Mouse (Mus musculus): ENCODE data around the gene Brca1.
"Not testable (repeated sequence)": the region's sequence is repeated elsewhere in the genome, so short reads cannot be mapped to it uniquely, and the experiment has no call there.

Brca1 gene

GRCm38 (mm10) chr11:101468731-101469130 is 83.0 kb downstream of the Brca1 start:
- DNase-seq, result peak in 1 of 2 experiments; percentile 46

- no peak for DNase-seq
These were observed 83.5 kb downstream of the Brca1 start for GRCm38 (mm10) chr11:101468263-101468688.

DNA sequence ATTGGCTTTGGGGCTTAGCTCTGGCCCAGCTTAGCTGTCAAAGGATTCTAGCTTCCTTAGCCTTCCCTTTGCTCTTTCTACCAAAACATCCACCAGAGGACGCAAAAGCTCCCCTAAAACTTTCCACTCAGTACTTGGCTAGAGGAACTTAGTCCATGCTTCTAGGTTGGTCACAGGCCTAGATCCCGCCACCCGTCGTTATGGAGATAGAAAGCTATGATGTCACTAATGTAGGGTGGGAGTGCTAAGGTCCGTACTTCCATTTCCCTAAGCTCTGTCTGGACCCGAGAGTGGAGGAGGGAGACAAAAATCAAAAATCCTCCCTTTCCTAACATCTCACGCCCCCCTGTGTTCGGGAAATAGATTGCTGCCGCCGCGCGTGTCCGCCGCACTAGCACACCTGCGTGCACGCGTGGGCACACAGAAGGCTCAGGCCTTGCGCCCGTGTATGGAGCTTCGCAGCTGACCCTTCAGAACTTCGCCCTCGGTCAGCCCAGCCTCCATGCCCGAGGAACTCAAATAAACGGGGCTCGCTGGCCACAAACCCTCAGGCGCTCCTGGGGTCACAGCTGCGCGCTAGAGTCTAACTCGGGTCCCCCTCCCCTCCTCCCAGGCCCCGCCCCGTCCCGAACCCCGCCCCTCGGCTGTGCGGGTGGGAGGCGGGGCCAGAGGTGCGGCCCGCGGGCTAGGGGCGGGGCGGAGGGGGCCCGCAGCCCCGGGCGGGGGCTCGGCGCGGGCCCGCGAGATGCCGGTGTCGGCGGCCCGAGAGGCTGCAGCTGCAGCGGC is 84.1 kb downstream of the Brca1 start:
- DNase-seq, result peak; percentile 89 to 93

DNA sequence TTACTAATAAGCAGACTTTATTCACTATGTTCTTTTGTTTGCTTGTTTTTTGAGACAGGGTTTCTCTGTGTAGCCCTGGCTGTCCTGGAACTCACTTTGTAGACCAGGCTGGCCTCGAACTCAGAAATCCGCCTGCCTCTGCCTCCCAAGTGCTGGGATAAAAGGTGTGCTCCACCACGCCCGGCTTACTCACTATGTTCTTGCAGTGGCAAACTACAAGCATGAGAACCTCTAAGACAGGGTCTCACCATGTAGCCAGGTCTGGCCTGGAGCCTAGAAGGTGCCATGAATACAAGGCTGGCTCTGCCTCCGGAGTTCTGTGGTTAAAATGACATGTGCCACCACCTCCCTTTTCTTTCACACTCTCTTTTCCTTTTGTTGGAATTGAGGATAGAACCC is 85.2 kb downstream of the Brca1 start:
- not testable (repeated sequence) for DNase-seq

DNA sequence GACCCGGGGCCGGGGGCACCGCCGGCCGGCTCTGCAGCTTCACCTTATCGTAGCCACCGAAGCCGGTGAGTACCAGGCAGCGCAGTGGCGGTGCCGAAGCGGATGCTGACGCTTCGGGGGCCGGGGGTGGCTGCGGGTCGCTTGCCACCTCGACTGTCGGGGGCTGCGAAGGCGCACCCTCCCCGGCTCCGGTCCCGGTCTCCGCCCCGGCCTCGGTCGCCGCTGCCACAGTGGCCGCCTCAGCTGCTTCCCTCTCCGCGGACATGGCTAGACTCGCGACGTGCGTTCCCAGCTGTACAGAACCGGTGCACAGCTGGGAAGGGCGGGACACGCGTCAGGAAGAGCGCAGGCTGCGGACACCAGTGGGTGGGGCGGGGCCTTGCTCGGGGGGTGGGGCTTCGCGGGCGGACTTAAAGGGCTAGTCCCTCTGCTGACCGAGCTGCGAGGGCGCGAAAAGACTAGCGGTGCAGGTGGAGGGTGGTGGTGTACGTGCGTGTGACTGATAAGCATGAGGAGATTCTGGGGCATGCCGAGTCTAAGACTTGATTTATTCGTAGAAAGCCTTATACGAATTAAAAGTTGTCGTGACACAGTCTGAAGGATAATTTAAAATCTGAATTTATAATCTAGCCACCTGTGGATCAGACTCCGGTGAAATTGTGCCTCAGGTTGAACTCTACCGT is 85.7 kb downstream of the Brca1 start, which contains the start of gene Vat1:
TSS of gene Vat1 (minus strand) at position 362 of the 683 bp plus-strand sequence.
- DNase-seq, result peak; percentile 89 to 91

DNA sequence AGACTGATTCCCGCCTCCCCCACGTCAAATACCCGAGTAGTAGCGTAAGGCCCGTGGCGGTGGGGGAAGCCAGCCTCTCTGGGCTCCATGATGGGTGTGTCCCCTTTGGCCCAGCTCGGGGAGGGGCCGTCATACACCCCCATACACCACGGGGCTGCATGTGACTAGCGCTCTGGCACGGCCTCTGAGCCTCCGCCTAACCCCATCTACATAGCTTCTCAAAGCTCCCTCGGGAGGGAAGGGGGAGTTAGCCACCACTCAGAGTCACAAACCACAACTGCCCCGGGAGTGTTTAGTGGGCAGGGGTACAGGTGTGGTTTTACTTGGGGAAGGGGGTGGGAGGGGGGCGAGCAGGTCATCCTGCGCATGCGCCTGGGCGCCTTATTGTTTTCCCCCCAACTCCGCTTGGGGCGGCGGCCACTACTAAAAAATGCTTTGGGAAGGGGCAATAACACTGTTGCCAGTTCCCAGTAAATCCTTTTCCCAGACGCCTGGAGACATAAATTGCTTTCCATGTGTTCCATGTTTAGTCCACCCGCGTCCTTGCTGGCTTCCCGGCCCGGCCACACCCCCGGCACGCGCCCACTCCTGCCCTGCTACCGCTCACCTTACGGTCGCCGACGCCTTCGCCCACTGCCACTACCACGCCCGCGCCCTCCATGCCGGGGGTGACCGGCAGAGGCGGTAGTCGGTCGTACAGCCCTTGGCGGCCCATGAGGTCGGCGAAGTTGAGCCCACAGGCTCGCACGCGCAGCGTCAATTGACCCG is 86.5 kb downstream of the Brca1 start:
- DNase-seq, result peak; percentile 72 to 77

DNA sequence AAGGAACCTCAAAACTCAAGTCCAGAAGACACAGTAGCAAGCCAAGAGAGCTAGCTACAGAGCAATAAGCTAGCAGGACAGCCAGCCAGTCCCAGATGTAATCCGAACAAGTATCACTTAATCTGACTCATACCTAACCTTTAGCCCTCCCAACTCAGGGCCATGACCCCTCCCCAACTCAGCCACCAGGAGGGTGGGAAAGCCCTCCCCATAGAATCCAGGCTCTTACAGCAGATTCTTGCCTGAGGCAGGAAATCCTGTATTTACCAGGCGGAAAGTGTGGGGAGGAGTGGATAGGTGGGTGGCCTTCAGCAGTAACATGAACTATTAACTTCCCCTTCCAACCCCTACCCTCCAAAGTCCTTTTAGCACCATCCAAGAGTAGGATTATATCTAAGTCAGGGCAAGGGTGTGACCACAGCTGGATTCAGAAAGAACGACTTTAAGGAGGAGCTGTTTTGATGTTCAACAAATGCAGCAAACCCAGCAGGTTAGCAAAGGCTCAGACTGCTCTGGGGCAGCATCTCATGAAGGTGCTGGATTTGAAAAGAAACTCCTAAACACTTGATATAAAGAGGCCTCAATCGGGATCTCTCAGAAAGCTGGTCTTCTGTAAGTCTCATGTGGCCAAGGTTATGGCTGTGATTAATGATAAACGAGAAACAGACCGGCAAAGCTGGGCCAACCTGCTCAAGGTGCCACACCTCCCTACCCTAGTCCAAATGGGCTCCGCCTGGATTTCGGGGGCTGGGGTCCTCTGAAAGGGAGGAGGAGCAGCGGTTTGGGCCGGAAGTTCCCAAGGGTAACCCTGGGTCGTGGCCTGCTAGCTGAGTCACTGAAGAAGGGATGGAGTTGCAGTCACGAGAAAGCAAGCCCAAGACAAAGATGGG is 87.3 kb downstream of the Brca1 start, which contains the start of gene Rnd2:
TSS of gene Rnd2 (plus strand) at position 789 of the 890 bp plus-strand sequence.
- DNase-seq, result no peak

DNA sequence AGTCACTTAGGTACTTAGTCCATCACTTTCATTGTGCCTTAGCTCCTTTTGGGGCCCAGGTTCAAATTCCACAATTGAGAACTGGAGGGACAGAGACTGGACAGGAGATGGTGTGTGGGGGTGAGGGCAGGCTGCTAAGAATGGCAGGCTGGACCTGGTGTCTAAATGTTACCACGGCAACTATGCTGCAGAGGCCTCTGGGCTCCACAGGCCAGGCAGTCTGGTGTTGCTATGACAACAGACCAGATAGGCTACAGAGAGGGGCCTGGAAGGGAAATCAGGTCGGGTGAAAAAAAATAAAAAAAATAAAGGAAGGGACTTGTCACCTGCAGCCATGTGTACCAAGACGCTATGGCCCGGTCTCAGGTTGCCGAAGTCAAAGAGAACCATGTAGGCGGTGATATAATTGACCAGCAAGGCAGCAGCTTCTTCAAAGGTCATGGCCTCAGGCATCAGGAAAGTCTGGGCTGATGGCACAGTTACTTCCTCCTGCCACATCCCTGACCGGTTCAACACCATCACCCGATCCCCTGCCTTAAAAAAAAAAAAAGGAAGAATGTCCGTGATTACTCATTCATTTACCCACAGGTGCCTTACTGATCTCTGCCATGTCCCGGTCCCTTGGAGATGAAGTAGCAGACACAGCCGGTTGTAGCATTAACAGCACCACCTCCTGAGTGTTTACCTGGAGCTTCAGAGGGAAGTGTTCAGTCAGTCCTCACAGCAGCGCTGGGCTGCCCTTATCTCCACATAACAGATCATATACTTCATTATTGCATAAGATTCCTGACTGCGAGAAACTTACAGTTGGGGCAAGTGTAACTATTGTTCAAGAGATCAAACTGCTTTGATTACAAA is 88.9 kb downstream of the Brca1 start:
- peak; percentile 46 to 56 for DNase-seq

GRCm38 (mm10) chr11:101462141-101462540 is 89.6 kb downstream of the Brca1 start:
- no peak for DNase-seq

GRCm38 (mm10) chr11:101460321-101460720 is 91.4 kb downstream of the Brca1 start:
- DNase-seq, result no peak

DNA sequence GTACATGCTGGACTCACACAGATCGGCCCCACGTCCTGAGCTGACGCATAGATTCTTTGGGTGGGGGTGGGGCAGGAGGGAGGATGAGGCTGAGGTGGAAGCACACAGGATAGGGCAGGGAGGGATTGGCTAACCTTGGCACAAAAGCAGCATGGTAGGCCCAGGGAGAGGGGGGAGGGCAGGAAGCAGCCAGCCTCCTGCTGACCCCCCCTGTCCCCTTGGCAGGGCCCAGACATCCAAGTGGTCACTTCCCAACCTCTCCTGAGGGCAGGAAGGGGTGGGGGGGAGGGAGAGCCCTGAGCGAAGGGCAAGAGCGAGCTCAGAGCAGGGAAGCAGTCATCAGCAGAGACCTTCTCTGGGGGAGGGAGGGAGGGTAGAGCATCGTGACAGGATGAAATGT is 92.0 kb downstream of the Brca1 start:
- DNase-seq, result no peak

GRCm38 (mm10) chr11:101458217-101458616 is 93.5 kb downstream of the Brca1 start:
- DNase-seq, result no peak

DNA sequence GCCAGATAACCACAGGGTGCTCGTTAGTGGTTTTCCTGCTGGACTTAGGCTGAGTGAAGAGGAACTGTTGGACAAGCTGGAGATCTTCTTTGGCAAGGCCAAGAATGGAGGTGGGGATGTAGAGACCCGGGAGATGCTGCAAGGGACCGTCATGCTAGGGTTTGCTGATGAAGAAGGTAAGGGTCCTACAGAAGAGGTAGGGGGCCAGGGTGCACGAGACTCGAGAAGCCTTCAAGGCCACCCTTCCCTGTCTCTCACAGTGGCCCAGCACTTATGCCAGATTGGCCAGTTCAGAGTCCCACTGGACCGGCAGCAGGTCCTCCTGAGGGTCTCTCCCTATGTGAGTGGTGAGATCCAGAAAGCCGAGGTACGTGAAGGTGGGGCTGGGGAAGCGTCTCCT is 94.1 kb downstream of the Brca1 start:
- no peak for DNase-seq

- DNase-seq, result no peak
These were observed 96.1 kb downstream of the Brca1 start for GRCm38 (mm10) chr11:101455627-101456026.

GRCm38 (mm10) chr11:101454702-101455101 is 97.1 kb downstream of the Brca1 start:
- DNase-seq, result no peak

- no peak for DNase-seq
These were observed 99.5 kb downstream of the Brca1 start for GRCm38 (mm10) chr11:101452093-101452774.

- DNase-seq, result no peak
These were observed 100.2 kb downstream of the Brca1 start for GRCm38 (mm10) chr11:101451536-101451935.

DNA sequence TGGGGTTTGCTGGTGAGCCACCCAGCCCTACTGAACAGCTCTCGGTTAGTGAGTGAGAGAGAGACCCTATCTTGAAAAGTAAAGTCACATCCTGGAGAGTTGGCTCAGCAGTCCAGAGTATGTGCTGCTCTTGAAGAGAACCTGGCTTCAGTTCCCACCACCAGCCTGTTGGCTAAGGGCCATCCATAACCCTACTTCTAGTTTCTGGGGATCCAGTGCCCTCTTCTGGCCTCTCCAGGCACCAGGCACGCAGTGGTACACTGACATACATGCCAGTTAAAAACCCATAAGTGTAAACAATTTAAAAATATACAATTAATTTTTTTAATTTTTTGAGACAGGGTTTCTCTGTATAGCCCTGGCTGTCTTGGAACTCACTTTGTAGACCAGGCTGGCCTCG is 101.4 kb downstream of the Brca1 start:
- DNase-seq, result peak; percentile 47 to 57

DNA sequence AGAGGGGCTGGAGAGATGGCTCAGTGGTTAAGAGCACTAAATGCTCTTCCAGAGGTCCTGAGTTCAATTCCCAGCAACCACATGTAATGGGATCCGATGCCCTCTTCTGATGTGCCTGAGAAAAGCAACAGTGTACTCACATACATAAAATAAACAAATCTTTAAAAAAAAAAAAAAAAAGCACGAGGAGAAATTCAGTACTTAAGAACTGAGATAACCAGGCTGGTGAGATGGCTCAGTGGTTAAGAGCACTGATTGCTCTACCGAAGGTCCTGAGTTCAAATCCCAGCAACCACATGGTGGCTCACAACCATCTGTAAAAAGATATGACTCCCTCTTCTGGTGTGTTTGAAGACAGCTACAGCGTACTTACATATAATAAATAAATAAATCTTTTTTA is 102.2 kb downstream of the Brca1 start:
- DNase-seq, result not testable (repeated sequence)

- no peak for DNase-seq
These were observed 102.9 kb downstream of the Brca1 start for GRCm38 (mm10) chr11:101448899-101449298.

Data from cerebellum, postnatal 10 days (tissue).